Comparison of ENCODE assay signal across 8 mouse cellular contexts in the genomic region with DNA sequence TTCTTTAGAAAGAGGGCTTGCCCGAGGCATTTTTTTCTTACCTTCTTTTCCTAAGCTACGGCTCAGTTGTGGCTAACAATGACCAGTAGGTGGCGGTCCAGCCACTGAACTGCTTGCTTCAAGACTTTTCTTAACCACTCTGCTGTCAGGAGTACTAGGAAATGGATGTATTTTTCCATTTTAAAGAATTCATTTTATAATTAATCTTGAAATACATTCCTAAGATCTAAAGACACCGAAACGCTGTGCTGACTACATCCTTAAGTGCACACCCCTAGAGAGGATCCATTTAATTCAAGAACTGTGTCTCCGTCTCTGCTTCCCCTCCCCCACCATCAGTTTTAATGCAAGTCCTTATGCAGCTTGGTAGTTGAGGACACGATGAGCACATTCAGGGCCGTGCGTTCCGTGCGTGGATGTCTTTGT.
DNase-seq lines count a peak whose midpoint lies in the region; ATAC-seq and TF ChIP-seq lines count a peak whose summit lies in the region.

No protein-coding gene starts in this region.

- no peak for TF ChIP-seq POLR2A in heart, adult 2 months (IDR thresholded peaks at IDR 0.05; ENCODE audit: insufficient read depth, low read depth, low read length)

- no peaks in the 10 kb centered on the region for H3K79me2 ChIP-seq in heart, adult 2 months (replicated peaks; ENCODE audit: control insufficient read depth, insufficient read depth, low read length)

- peak; percentile 21 to 40 for DNase-seq in heart, adult 2 months
- DNase-seq in heart, postnatal 25 days (ENCODE audit: low spot score): no peak
- peak; percentile 9 for DNase-seq in cerebellum, adult 9-11 months
- DNase-seq in frontal cortex, postnatal 14 days (ENCODE audit: low spot score in 2 of 2): peak; percentile 23 to 62
- peak; percentile 58 for DNase-seq in hindlimb bud, embryonic 11.5 days (ENCODE audit: extremely low spot score, low read depth, low spot score)
- DNase-seq in left cerebral cortex, adult 2 months (ENCODE audit: extremely low spot score in 1 of 2, low spot score in 2 of 2): peak; percentile 56 to 66
- DNase-seq in lung, postnatal 4 days: peak; percentile 50 to 62

- no peaks in the 10 kb centered on the region for H3K9me3 ChIP-seq in stomach, embryonic 14.5 days (ENCODE audit: control insufficient read depth, low read depth, low read length)

- H3K4me3 ChIP-seq in heart, adult 2 months: peak overlapping the region; percentile 33; the same call in 1 of the 2 replicates
- H3K4me3 ChIP-seq in left cerebral cortex, adult 2 months: peak overlapping the region; percentile 40
- H3K4me3 ChIP-seq in stomach, embryonic 14.5 days (ENCODE audit: low read depth, low read length): peak overlapping the region; percentile 10

- no peak for TF ChIP-seq EP300 in heart, adult 2 months (IDR thresholded peaks at IDR 0.05; ENCODE audit: insufficient read depth, low read depth, low read length)

- H3K4me2 ChIP-seq in stomach, embryonic 14.5 days (replicated peaks; ENCODE audit: low read depth, low read length): peak overlapping the region; percentile 29

- no peaks in the 10 kb centered on the region for H3K4me1 ChIP-seq in heart, adult 2 months (ENCODE audit: control insufficient read depth, insufficient read depth, low read length)
- no peaks in the 10 kb centered on the region for H3K4me1 ChIP-seq in stomach, embryonic 14.5 days (ENCODE audit: control insufficient read depth, insufficient read depth, low read length)

- peak; percentile 89 for TF ChIP-seq CTCF in heart, adult 2 months (IDR thresholded peaks at IDR 0.05)
- TF ChIP-seq CTCF in left cerebral cortex, adult 2 months (IDR thresholded peaks at IDR 0.05): peak; percentile 88

- H3K9ac ChIP-seq in heart, adult 2 months (ENCODE audit: low read depth, low read length): no peak overlapping the region
- H3K9ac ChIP-seq in stomach, embryonic 14.5 days (replicated peaks; ENCODE audit: low read depth, low read length): no peak overlapping the region

- ATAC-seq in stomach, embryonic 14.5 days (ENCODE audit: insufficient number of reproducible peaks, insufficient read depth, low FRiP score, low read depth): peak; percentile 53; the same call in 1 of the 2 replicates

- H3K36me3 ChIP-seq in heart, adult 2 months (ENCODE audit: control insufficient read depth, insufficient read depth, low read length): no peaks in the 10 kb centered on the region
- H3K36me3 ChIP-seq in stomach, embryonic 14.5 days (ENCODE audit: control insufficient read depth, insufficient read depth, low read length): no peaks in the 10 kb centered on the region

- no peak overlapping the region for H3K27ac ChIP-seq in heart, adult 2 months
- no peak overlapping the region; the same call in 1 of the 2 replicates for H3K27ac ChIP-seq in left cerebral cortex, adult 2 months
- H3K27ac ChIP-seq in stomach, embryonic 14.5 days (ENCODE audit: low read length): no peak overlapping the region

- intact Hi-C loops in heart, adult 2 months (cut with DNase I): loop anchor here (2.0 kb wide), 1 partner anchor 354 kb away; no protein-coding TSS in a partner anchor
- intact Hi-C loops in heart, postnatal 25 days (cut with DNase I): loop anchor here (2.0 kb wide), 1 partner anchor 362 kb away; no protein-coding TSS in a partner anchor
- intact Hi-C loops in left cerebral cortex, adult 2 months (cut with DNase I): loop anchor here (1.0 to 5.0 kb wide), 4 partner anchors 127 to 362 kb away; partner anchors contain the start of gene Lnpk

- 1% methylated on average over 11 of the region's 11 CpGs for WGBS in heart, adult 2 months
- WGBS in stomach, embryonic 14.5 days: 1% methylated on average over 11 of the region's 11 CpGs

- peaks cover 5% of the 10 kb centered on the region; the same call in 1 of the 2 replicates for H3K27me3 ChIP-seq in heart, adult 2 months (ENCODE audit: control insufficient read depth, insufficient read depth, low read length)
- no peaks in the 10 kb centered on the region for H3K27me3 ChIP-seq in stomach, embryonic 14.5 days (ENCODE audit: control insufficient read depth, insufficient read depth, low read length)
